In genomic region chr1:164043549-164043948, GRCm38 (mm10) we compare ENCODE assay signal across 13 mouse cellular contexts. TPM values are rescaled to one million over a fixed set of nuclear protein-coding genes. Genes with fewer than 3 reads are reported as not detected.
A peak's percentile ranks its signal among the peaks of the same experiment; 100 is the strongest.
DNase-seq lines count a peak whose midpoint lies in the region; ATAC-seq and TF ChIP-seq lines count a peak whose summit lies in the region.
"Had no signal": no experiment of that assay in that cellular context is flagged by ENCODE, and none has a peak within 500 bp of the region (broad histone marks: within the 10 kb centered on the region; RNA-seq: fewer than 3 reads in every experiment).

No protein-coding gene starts in this region.

- DNase-seq in adrenal gland, postnatal 36 days, result peak; percentile 35 to 47
- DNase-seq in adrenal gland, postnatal 10 days, result no peak
- peak; percentile 62 for DNase-seq in heart, postnatal 0 days (ENCODE audit: low spot score)
- DNase-seq in kidney, postnatal 14 days, result peak; percentile 65
- DNase-seq in lung, postnatal 14 days, result peak; percentile 27
- DNase-seq in B cell, adult 2 months, result no peak
- DNase-seq: cerebellum, postnatal 14 days; layer of hippocampus, adult 9-11 months; thymus, postnatal 36 days had no signal

- no peaks in the 10 kb centered on the region for H3K27me3 ChIP-seq in heart, postnatal 0 days (ENCODE audit: control insufficient read depth, insufficient read depth, low read length)
- H3K27me3 ChIP-seq in forebrain, embryonic 12.5 days, result no peaks in the 10 kb centered on the region
- H3K27me3 ChIP-seq in midbrain, embryonic 15.5 days (replicated peaks), result no peaks in the 10 kb centered on the region
- H3K27me3 ChIP-seq: lung, embryonic 15.5 days had no signal

- H3K4me2 ChIP-seq in heart, postnatal 0 days (ENCODE audit: low read depth, low read length), result peak overlapping the region; percentile 27; the same call in 1 of the 2 replicates
- H3K4me2 ChIP-seq in forebrain, embryonic 12.5 days, result no peak overlapping the region
- H3K4me2 ChIP-seq in midbrain, embryonic 15.5 days, result no peak overlapping the region
- H3K4me2 ChIP-seq: lung, embryonic 15.5 days had no signal

- no peak for TF ChIP-seq EP300 in heart, postnatal 0 days (IDR thresholded peaks at IDR 0.05; ENCODE audit: low read depth)

- no peak overlapping the region for H3K4me3 ChIP-seq in heart, postnatal 0 days (ENCODE audit: low read depth, low read length)
- H3K4me3 ChIP-seq in forebrain, embryonic 12.5 days (replicated peaks), result no peak overlapping the region
- H3K4me3 ChIP-seq in midbrain, embryonic 15.5 days, result no peak overlapping the region
- H3K4me3 ChIP-seq: lung, embryonic 15.5 days had no signal

- peak; percentile 64; the same call in 1 of the 2 replicates for ATAC-seq in heart, postnatal 0 days (ENCODE audit: insufficient read depth, low read depth)
- no peak for ATAC-seq in forebrain, embryonic 12.5 days (ENCODE audit: low FRiP score)
- no peak for ATAC-seq in midbrain, embryonic 15.5 days (replicated peaks)

- 37% methylated on average over 3 of the region's 3 CpGs for WGBS in heart, postnatal 0 days
- 50% methylated on average over 3 of the region's 3 CpGs for WGBS in forebrain, embryonic 12.5 days
- 63% methylated on average over 3 of the region's 3 CpGs for WGBS in midbrain, embryonic 15.5 days

- TF ChIP-seq CTCF in heart, postnatal 0 days (IDR thresholded peaks at IDR 0.05; ENCODE audit: low read depth), result no peak

- H3K9ac ChIP-seq in heart, postnatal 0 days (replicated peaks; ENCODE audit: low read depth, low read length), result no peak overlapping the region
- H3K9ac ChIP-seq in forebrain, embryonic 12.5 days, result no peak overlapping the region
- no peak overlapping the region for H3K9ac ChIP-seq in midbrain, embryonic 15.5 days
- H3K9ac ChIP-seq: lung, embryonic 15.5 days had no signal

- peaks cover 13% of the 10 kb centered on the region for H3K4me1 ChIP-seq in heart, postnatal 0 days (ENCODE audit: control insufficient read depth, insufficient read depth)
- no peaks in the 10 kb centered on the region for H3K4me1 ChIP-seq in forebrain, embryonic 12.5 days
- H3K4me1 ChIP-seq in midbrain, embryonic 15.5 days, result no peaks in the 10 kb centered on the region
- H3K4me1 ChIP-seq: lung, embryonic 15.5 days had no signal

- H3K36me3 ChIP-seq in heart, postnatal 0 days (replicated peaks; ENCODE audit: control insufficient read depth, insufficient read depth, low read length), result no peaks in the 10 kb centered on the region
- no peaks in the 10 kb centered on the region for H3K36me3 ChIP-seq in forebrain, embryonic 12.5 days (replicated peaks)
- H3K36me3 ChIP-seq in midbrain, embryonic 15.5 days (replicated peaks), result no peaks in the 10 kb centered on the region
- H3K36me3 ChIP-seq: lung, embryonic 15.5 days had no signal

- no peaks in the 10 kb centered on the region for H3K9me3 ChIP-seq in heart, postnatal 0 days (replicated peaks; ENCODE audit: control insufficient read depth, low read length)
- no peaks in the 10 kb centered on the region for H3K9me3 ChIP-seq in forebrain, embryonic 12.5 days
- no peaks in the 10 kb centered on the region for H3K9me3 ChIP-seq in midbrain, embryonic 15.5 days
- H3K9me3 ChIP-seq: lung, embryonic 15.5 days had no signal

- peak overlapping the region; percentile 11; the same call in 1 of the 2 replicates for H3K27ac ChIP-seq in heart, postnatal 0 days (ENCODE audit: low read depth)
- H3K27ac ChIP-seq in forebrain, embryonic 12.5 days, result no peak overlapping the region
- no peak overlapping the region for H3K27ac ChIP-seq in midbrain, embryonic 15.5 days
- H3K27ac ChIP-seq: lung, embryonic 15.5 days had no signal

RNA-seq across cellular contexts. Expression of gene Sele, which starts 4.5 kb away (rescaled TPM):
- 1 to 10 TPM; 4.1 to 4.7 TPM for total RNA-seq in adrenal gland, postnatal 36 days (2021)
- total RNA-seq in adrenal gland, postnatal 10 days (2021), result 1 to 10 TPM; 1.6 to 1.7 TPM
- 3.7 and 6.1 TPM in 2 replicates for total RNA-seq in heart, postnatal 0 days (2014; rRNA removed; ENCODE audit: low replicate concordance)
- 2.1 and 2.4 TPM in 2 replicates for polyA plus RNA-seq in heart, postnatal 0 days (2015; fragmentation: Nextera tagmentation; extraction: Ambion mirVana)
- polyA plus RNA-seq in forebrain, embryonic 12.5 days (2016; fragmentation: Nextera tagmentation; extraction: Ambion mirVana), result not detected in 2 replicates
- polyA plus RNA-seq in midbrain, embryonic 15.5 days (2015; fragmentation: Nextera tagmentation; extraction: Ambion mirVana), result not detected in 2 replicates
- polyA plus RNA-seq: hindbrain, embryonic 11.5 days had no signal

RNA-seq across cellular contexts. Expression of gene Sell, which starts 18.2 kb away (rescaled TPM):
- total RNA-seq in adrenal gland, postnatal 36 days (2021), result under 1 TPM; 0.46 to 0.66 TPM
- 1 to 10 TPM; 6.4 to 9.6 TPM for total RNA-seq in adrenal gland, postnatal 10 days (2021)
- 0.50 TPM in 1 of 2 replicates, not detected in the other for total RNA-seq in heart, postnatal 0 days (2014; rRNA removed; ENCODE audit: low replicate concordance)
- 0.18 and 0.44 TPM in 2 replicates for polyA plus RNA-seq in heart, postnatal 0 days (2015; fragmentation: Nextera tagmentation; extraction: Ambion mirVana)
- not detected in 2 replicates for polyA plus RNA-seq in forebrain, embryonic 12.5 days (2016; fragmentation: Nextera tagmentation; extraction: Ambion mirVana)
- polyA plus RNA-seq in midbrain, embryonic 15.5 days (2015; fragmentation: Nextera tagmentation; extraction: Ambion mirVana), result 0.14 and 0.19 TPM in 2 replicates
- polyA plus RNA-seq: hindbrain, embryonic 11.5 days had no signal

RNA-seq across cellular contexts. Expression of gene Mettl18, which starts 48.9 kb away (rescaled TPM):
- total RNA-seq in adrenal gland, postnatal 36 days (2021), result 1 to 10 TPM; 2.6 to 2.8 TPM
- total RNA-seq in adrenal gland, postnatal 10 days (2021), result 1 to 10 TPM; 3.2 to 4.5 TPM
- 0.27 and 3.5 TPM in 2 replicates for total RNA-seq in heart, postnatal 0 days (2014; rRNA removed; ENCODE audit: low replicate concordance)
- polyA plus RNA-seq in heart, postnatal 0 days (2015; fragmentation: Nextera tagmentation; extraction: Ambion mirVana), result 6.5 TPM in 2 replicates
- polyA plus RNA-seq in forebrain, embryonic 12.5 days (2016; fragmentation: Nextera tagmentation; extraction: Ambion mirVana), result 9.8 and 10.3 TPM in 2 replicates
- polyA plus RNA-seq in midbrain, embryonic 15.5 days (2015; fragmentation: Nextera tagmentation; extraction: Ambion mirVana), result 6.5 and 6.7 TPM in 2 replicates

RNA-seq across cellular contexts. Expression of gene BC055324, which starts 49.0 kb away (rescaled TPM):
- 1 to 10 TPM; 1.7 to 1.9 TPM for total RNA-seq in adrenal gland, postnatal 36 days (2021)
- 1 to 10 TPM; 3.2 to 4.0 TPM for total RNA-seq in adrenal gland, postnatal 10 days (2021)
- 5.6 and 7.5 TPM in 2 replicates for total RNA-seq in heart, postnatal 0 days (2014; rRNA removed; ENCODE audit: low replicate concordance)
- polyA plus RNA-seq in heart, postnatal 0 days (2015; fragmentation: Nextera tagmentation; extraction: Ambion mirVana), result 3.6 and 3.7 TPM in 2 replicates
- polyA plus RNA-seq in forebrain, embryonic 12.5 days (2016; fragmentation: Nextera tagmentation; extraction: Ambion mirVana), result 30.4 and 35.8 TPM in 2 replicates
- 4.5 and 4.9 TPM in 2 replicates for polyA plus RNA-seq in midbrain, embryonic 15.5 days (2015; fragmentation: Nextera tagmentation; extraction: Ambion mirVana)

Comparison
In these comparisons a context has a peak if more than half of its experiments do, and no peak if none do; other contexts are left out.
1. DNase-seq: peak in adrenal gland, postnatal 36 days (2 of 2), heart, postnatal 0 days (single experiment), kidney, postnatal 14 days (single experiment) and lung, postnatal 14 days (single experiment); none in adrenal gland, postnatal 10 days (single experiment) and B cell, adult 2 months (0 of 2).